Mouse (Mus musculus) heart, adult 2 months (tissue): ENCODE data around the gene Cdc42ep5. TPM values are rescaled to one million over a fixed set of nuclear protein-coding genes. Genes with fewer than 3 reads are reported as not detected.
A peak's percentile ranks its signal among the peaks of the same experiment; 100 is the strongest.

Source experiments
- DNase-seq, 2 experiments: peaks; one replicate each; pipeline ENCODE4 v3.0.0; 2021
- H3K27ac ChIP-seq: fragments of 200-600 bp; 2 replicates; pipeline ENCODE4 v1.8.1; 2022
- H3K27me3 ChIP-seq: fragments of 200-500 bp; 2 replicates; pipeline ENCODE4 v1.6.1; 2012; ENCODE audit warnings: mild to moderate bottlenecking, low read length, inconsistent platforms, mixed read lengths; ENCODE audit not compliant: control insufficient read depth, insufficient read depth
- H3K36me3 ChIP-seq: fragments of 200-500 bp; 2 replicates; pipeline ENCODE4 v1.6.1; 2012; ENCODE audit warnings: low read length, inconsistent platforms; ENCODE audit not compliant: control insufficient read depth, insufficient read depth
- H3K4me1 ChIP-seq: fragments of 200-500 bp; 2 replicates; pipeline ENCODE4 v1.6.1; 2011; ENCODE audit warnings: low read length; ENCODE audit not compliant: control insufficient read depth, insufficient read depth
- H3K4me3 ChIP-seq: fragments of 200-600 bp; 2 replicates; pipeline ENCODE4 v1.8.1; 2022
- H3K79me2 ChIP-seq: fragments of 200-500 bp; replicated peaks from 2 replicates; pipeline ENCODE4 v1.6.1; 2012; ENCODE audit warnings: mild to moderate bottlenecking, inconsistent platforms, low read length, moderate library complexity, mixed read lengths; ENCODE audit not compliant: control insufficient read depth, insufficient read depth
- H3K9ac ChIP-seq: fragments of 200-500 bp; 2 replicates; pipeline ENCODE4 v1.6.1; 2012; ENCODE audit warnings: low read depth, mild to moderate bottlenecking, control low read depth, inconsistent platforms, low read length, mixed read lengths
- CTCF ChIP-seq: fragments of 200-600 bp; IDR thresholded peaks from 2 replicates; pipeline ENCODE4 v1.8.1; 2022; ENCODE audit warnings: antibody characterized with exemption, mild to moderate bottlenecking, moderate library complexity
- EP300 ChIP-seq: fragments of 200-500 bp; IDR thresholded peaks from 2 replicates; pipeline ENCODE4 v1.6.1; 2011; ENCODE audit warnings: low read depth, low read length, control low read depth; ENCODE audit not compliant: insufficient read depth
- POLR2A ChIP-seq: fragments of 200-500 bp; IDR thresholded peaks from 2 replicates; pipeline ENCODE4 v1.6.1; 2011; ENCODE audit warnings: mild to moderate bottlenecking, low read depth, low read length, control low read depth; ENCODE audit not compliant: insufficient read depth
- WGBS: fragments of 180-500 bp; shearing (Covaris S2); methylation state at CpG from one replicate; pipeline ENCODE4 v1.1.7; 2018; 5-methylcytosine and 5-hydroxymethylcytosine counted together
- intact Hi-C: fragments of 180-260 bp; cut with DNase I; formaldehyde crosslinking; loops from one replicate; pipeline ENCODE4 v1.15.1; 2025
- polyA plus RNA-seq: library from polyadenylated mRNA; depleted of rRNA; stranded (reverse); fragments of >200 nt; gene quantifications from 2 replicates; pipeline ENCODE4 v1.2.3, GENCODE M21; 2012
- total RNA-seq, 2 experiments: library from RNA; stranded (reverse); gene quantifications; 2 replicates each; pipeline ENCODE4 v1.2.3; 2021

Gene Cdc42ep5
- total and polyA plus RNA-seq, 3 experiments, result 3.1 to 10.7 (median 5.8) TPM

DNA sequence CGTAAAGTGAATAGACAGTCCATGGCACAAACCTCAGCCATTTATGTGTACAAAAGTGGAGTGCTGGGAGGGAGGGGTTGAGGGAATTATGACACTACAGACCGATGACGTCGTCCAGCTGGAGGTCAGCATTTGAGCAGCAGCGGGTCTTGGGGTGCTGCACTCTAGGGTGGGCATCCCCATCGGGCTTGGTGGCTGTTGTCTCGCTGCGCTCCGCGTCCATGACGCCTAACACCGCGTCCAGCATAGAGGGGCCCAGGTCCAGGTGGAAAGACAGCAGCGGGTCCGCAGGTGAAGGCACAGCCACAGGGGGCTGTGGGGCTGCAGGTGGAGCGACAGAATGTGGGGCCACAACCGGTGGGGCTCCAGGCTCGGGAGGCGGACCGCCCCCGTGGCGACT is 13.4 kb downstream of the Cdc42ep5 start:
- Histone ChIP-seq H3K36me3 (no peaks in the 10 kb centered on the region), H3K79me2 (no peaks in the 10 kb centered on the region), H3K4me1 (peaks cover 4% of the 10 kb centered on the region), H3K4me3 (no peak overlapping the region), H3K27ac (peak overlapping the region; percentile 99; the same call in 1 of the 2 replicates), H3K9ac (no peak overlapping the region), H3K27me3 (no peaks in the 10 kb centered on the region)
- TF ChIP-seq POLR2A (no peak), CTCF (no peak), EP300 (no peak)
- intact Hi-C loops, result loop anchor here (2.0 to 10.0 kb wide), 2 partner anchors 14 to 654 kb away; partner anchors contain the start of gene Cdc42ep5
- DNase-seq, result no peak
- WGBS, result 40% methylated on average over 22 of the region's 22 CpGs

DNA sequence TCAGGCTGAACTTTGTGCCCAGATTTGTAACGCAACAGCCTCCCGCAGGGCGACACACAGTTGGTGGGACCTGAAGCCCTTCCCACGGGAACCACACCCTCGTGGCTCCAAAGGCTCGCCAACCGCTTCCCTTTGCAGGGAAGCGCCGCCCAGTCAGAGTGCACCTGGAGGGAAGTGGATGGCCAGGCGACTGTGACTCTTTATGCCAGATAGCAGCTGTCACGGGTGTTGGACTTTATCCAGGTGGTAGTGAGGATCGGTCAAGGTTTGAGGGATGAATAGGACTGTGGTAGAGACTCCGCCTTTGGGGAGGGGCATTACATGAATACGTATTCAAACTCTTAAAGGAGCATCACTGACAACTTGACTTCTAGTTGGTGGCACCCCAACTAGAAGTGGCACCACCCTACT is 13.8 kb downstream of the Cdc42ep5 start:
- WGBS, result 25% methylated on average over 14 of the region's 14 CpGs
- no peaks in the 10 kb centered on the region for H3K27me3 ChIP-seq
- H3K27ac ChIP-seq, result peak overlapping the region; percentile 99
- H3K36me3 ChIP-seq, result no peaks in the 10 kb centered on the region
- H3K4me3 ChIP-seq, result peak overlapping the region; percentile 64
- 0 out of 2 replicates have a peak overlapping the region, but pooled peaks have one; percentile 3 for H3K9ac ChIP-seq
- TF ChIP-seq EP300 (no peak), POLR2A (no peak), CTCF (no peak)
- intact Hi-C loops, result loop anchor here (2.0 to 10.0 kb wide), 2 partner anchors 14 to 654 kb away; partner anchors contain the start of gene Cdc42ep5
- H3K79me2 ChIP-seq, result no peaks in the 10 kb centered on the region
- H3K4me1 ChIP-seq, result peaks cover 4% of the 10 kb centered on the region
- peak; percentile 58 to 63 for DNase-seq

DNA sequence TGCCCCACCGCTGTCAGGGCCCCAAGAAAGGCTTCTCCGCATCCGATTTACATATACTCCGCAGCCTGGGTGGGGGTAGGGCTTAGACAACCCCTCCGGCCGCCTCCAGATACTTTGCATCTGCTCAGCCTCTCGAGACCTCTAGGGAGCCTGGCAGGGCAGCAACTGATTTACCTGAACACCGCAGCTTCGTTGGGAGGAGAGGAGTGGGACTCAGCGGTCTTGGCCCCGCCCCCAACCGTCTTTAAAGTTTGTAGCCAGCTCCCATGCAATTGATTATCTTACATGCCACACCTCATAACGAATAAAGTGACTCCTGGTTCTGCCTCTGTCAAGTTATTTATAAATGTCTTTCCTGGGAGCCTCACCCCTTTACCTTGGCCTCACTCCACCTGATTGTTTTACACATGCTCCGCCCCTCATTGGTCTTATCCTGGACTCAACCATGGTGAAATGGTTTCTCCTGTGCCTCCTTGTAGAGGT is 14.6 kb downstream of the Cdc42ep5 start, which contains the start of gene Leng9:
Gene Leng9, minus strand, starts transcription at position 316 of the 483 bp plus-strand sequence.
- TF ChIP-seq POLR2A (no peak), EP300 (no peak), CTCF (no peak)
- intact Hi-C loops, result loop anchor here (2.0 to 10.0 kb wide), 2 partner anchors 15 to 655 kb away; partner anchors contain the start of gene Cdc42ep5
- H3K9ac ChIP-seq, result peak within 1 kb of the TSS; percentile 93
- no peaks in the 10 kb centered on the region for H3K79me2 ChIP-seq
- WGBS, result 4% methylated on average over 14 of the region's 14 CpGs
- H3K27ac ChIP-seq, result peak within 1 kb of the TSS; percentile 99
- H3K4me3 ChIP-seq, result peak within 1 kb of the TSS; percentile 64
- no peaks in the 10 kb centered on the region for H3K36me3 ChIP-seq
- no peaks in the 10 kb centered on the region for H3K27me3 ChIP-seq
- H3K4me1 ChIP-seq, result peaks cover 4% of the 10 kb centered on the region
- DNase-seq, result peak; percentile 65 to 72

DNA sequence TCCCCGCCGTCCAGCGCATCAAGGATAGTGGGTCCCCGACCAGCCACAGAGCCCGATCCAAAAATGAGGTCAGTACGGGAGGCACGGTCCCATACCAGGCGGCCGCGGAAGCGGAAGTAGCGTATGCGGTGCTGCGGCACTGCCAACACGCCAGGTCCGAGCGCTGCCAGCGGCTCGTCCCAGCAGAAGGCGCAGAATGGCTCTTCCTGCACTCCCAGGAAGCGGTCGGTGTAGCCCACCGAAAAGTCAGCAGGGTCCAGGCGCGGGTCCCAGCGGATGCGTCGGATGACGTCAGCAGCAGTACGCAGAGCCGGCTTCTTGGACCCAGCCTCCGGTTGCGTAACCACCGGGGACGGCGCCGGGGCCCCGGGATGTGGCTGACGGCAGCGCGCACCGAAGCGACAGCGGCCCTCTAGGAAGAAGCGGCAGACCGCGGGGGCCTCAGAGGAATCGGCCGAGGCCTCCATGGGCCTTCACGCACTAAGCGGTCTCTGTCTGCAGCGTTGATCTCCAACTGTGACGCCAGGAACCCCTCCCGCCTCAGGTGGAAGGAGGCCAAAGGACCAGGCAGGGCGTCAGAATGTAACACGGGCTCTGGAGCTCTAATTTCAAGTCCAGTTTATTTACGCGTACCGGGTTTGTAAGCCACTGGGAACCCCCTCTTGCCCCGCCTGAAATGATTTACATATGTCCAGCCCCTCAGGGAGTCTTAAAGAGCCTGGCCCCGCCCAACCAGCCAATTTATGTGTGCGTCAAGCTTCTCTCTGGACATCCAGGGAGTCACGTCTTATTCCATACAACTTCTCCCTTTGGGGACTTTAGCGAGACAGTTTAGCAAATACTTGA is 15.2 kb downstream of the Cdc42ep5 start:
- WGBS, result under 1% methylated on average over 64 of the region's 64 CpGs
- peak; percentile 90 to 92 for DNase-seq
- Histone ChIP-seq H3K79me2 (no peaks in the 10 kb centered on the region), H3K9ac (peak overlapping the region; percentile 93), H3K27ac (peak overlapping the region; percentile 99), H3K27me3 (no peaks in the 10 kb centered on the region), H3K36me3 (no peaks in the 10 kb centered on the region), H3K4me3 (peak overlapping the region; percentile 64), H3K4me1 (peaks cover 4% of the 10 kb centered on the region)
- no peak for TF ChIP-seq CTCF
- 0 out of 2 replicates have a peak, but pooled peaks have one; percentile 17 for TF ChIP-seq EP300
- peak; percentile 81 for TF ChIP-seq POLR2A
- intact Hi-C loops, result loop anchor here (2.0 to 10.0 kb wide), 3 partner anchors 15 to 765 kb away; partner anchors contain the start of genes Cdc42ep5 and Zfp628

DNA sequence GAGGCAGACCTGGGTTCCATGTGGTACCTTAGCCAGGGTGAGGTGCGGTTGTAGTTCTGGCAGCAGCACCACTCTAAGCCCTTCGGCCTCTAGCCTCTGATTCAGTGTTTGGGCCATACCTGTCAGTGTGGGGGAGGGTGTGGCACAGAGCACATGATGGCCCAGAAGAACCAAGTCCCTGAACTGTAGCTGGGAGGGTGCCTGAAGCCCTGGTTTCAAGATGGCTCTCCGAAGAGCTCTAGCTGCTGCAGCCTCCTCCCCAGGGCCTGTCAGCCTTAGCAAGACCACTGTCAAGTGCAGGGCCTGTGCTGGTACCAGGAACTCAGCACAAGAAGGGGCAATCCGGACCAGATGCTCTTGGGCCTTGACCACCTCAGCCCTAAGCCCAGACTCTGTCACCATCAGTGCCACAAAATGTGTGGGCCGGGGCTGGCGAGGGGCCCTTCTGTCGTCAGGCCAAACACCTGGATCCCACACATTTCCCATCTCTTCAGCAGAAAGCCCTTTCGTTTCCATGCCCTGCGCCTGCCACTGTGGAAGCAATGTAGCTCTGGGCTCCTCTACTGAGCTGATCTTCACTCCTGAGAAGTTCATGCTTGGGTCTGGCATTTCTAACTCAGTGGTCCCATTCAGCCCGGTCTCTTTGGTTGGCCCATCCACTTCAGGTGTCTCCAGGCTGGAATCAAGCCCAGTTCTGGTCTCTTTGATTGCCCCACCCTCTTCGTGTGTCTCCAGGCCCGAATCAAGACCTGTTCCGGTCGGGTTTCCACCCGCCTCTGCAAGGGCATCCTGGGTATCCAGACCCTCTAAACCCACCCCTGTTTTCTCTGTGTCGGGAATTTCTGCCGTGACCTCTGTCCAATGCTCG is 16.1 kb downstream of the Cdc42ep5 start:
- Histone ChIP-seq H3K4me1 (peaks cover 4% of the 10 kb centered on the region), H3K27me3 (no peaks in the 10 kb centered on the region), H3K79me2 (no peaks in the 10 kb centered on the region; the same call in 1 of the 2 replicates), H3K4me3 (peak overlapping the region; percentile 64), H3K27ac (peak overlapping the region; percentile 99), H3K9ac (peak overlapping the region; percentile 93), H3K36me3 (no peaks in the 10 kb centered on the region)
- DNase-seq, result no peak
- TF ChIP-seq EP300 (no peak), POLR2A (0 out of 2 replicates have a peak, but pooled peaks have one; percentile 39)
- WGBS, result 24% methylated on average over 18 of the region's 18 CpGs
- intact Hi-C loops, result loop anchor here (1.0 to 10.0 kb wide), 2 partner anchors 10 to 766 kb away; partner anchors contain the start of gene Zfp628
